Mouse (Mus musculus) regulatory T cell (primary cell): ENCODE data around the gene Slc6a16.

ENCODE experiments used
- in situ Hi-C: fragments of 300-600 bp; cut with MboI, MseI; formaldehyde crosslinking; loops from one replicate; pipeline ENCODE4 v1.15.1; 2025; ENCODE audit warnings: high pct_unique_total_duplicates

Gene Slc6a16

DNA sequence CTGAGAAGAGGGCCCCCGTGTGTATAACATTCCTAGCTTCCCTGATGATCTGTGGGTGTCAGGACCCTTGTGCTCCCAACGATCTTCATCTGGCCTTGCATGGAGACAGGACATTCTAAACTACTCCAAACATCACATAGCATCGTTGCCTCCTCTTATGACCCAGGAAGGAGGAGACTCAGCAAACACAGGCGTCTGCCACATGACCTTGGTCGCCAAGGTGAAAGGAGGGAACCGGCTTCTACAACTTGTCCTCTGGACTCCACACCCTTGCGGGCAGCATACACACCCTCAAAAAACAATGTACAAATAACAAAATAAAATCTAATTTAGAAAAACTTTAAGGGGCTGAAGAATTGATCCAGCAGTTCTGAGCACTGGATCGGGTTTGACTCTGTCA, 71.1 kb downstream of the Slc6a16 start:
- in situ Hi-C loops: no loop called here

DNA sequence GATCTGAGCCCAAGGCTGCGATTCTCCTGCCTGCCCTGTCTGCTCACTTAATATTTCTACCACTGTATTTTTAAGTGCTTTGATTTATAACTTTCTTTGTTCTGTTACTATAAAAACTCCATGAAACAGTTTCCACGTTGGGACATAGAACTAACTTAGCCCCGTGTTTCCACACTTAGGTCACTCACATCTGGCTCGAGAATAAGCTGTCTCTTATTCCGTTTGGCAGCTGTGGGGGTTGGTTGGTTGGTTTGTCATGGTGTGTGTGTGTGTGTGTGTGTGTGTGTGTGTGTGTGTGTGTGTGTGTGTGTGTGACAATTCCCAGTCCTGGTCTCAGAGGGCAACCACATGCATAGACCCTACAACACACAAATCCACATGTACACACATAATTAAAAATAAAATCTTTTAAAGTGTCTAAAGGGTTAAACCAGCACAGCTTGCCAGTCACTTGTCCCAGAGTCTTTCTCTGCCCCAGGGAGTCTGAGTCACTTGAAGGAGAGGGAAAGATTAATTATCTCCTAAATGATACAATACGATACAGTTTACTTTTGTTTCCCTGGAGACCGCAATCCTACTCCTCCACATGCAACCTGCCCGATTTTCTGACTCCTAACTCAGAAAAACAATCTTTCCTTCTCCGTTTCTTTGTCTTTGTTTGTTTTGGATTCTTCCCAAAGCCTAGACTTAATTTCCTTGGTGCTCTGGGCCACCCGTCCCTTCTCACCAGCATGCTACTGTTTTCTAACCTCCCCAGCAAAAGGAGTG, 72.0 kb downstream of the Slc6a16 start:
- in situ Hi-C loops: no loop called here

DNA sequence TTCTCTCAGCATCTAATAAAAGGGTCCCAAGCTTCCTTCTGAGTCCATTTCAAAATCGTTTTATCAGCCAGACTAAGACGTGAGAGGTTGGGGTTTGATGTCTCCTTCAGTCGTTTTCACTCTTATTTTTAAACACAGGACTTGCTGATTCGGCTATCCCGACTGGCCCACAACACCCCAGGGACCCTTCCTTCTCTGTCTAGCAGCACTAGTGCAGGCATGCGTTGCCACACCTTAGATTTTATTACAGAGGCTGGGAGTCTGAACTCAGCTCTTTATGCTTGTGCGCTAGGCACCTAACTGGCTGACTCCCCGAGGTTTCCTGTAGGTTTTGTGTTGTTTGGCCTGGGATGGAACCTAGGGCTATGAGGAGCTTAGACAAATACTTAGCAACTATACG, 72.6 kb downstream of the Slc6a16 start:
- in situ Hi-C loops: no loop called here

DNA sequence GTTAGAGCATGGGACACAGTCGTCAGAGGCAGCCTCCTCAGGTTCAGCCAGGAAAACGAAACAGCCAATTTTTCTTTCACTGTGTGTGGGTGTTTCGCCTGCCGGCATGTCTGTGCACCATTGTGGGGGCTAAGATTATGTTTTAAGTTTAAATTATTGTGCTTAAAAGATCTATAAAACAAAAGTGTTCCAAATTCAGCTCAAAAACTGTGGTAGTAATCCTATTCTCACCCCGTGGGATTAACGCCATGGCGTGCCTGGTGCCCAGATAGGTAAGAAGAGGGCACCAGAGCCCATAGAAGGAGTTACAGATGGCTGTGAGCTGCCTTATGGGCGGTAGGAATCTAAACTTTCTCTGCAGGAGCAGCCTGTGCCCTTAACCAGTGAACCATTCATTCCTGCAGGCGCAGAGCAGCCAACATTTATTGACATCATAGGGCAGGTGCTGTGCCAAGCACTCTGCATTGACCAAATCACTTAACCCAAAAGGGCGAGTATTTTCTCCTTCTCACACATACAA, 74.4 kb downstream of the Slc6a16 start:
- in situ Hi-C loops: no loop called here

DNA sequence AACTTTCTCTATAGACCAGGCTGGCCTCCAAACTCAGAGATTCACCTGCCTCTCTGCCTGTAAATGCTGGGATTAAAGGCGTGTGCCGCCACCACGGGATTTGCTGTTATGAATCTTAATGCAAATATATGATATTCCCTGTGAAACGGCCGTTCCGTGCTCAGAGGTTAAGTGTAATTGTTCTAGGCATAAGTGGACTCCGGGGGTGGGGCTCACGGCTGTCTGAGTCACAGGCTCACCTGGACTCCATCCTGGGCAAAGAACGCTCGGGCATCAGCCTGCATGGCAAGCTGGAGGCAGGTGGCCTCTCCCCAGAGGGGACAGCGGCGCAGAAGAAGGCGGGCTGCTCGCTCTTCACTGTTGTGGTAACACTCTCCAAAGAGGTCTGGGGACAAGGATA, 75.7 kb downstream of the Slc6a16 start:
- in situ Hi-C loops: no loop called here

DNA sequence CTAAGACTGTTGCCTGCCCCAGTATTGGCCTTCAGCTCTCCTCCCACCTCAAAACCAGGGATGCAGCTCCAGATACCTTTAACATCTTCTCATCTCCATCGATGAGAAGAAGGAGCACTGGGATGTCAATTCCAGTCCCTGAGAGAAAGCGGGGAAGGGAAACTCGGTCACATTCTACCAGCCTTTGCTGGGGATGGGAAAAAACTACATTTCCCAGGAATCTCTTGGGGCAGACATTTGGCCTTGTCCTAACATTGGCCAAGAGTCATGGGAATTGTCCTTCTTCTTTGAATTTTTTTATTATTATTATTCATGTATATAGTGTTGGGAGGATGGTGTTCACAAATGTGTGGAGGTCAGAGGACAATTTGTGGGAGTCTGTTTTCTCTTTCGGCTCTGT, 81.4 kb downstream of the Slc6a16 start:
- in situ Hi-C loops: no loop called here
